Mouse (Mus musculus): ENCODE results near the gene Gc. TPM values are rescaled to one million over a fixed set of nuclear protein-coding genes. Genes with fewer than 3 reads are reported as not detected.

Gc gene
- total RNA-seq (2023) = not detected

DNA sequence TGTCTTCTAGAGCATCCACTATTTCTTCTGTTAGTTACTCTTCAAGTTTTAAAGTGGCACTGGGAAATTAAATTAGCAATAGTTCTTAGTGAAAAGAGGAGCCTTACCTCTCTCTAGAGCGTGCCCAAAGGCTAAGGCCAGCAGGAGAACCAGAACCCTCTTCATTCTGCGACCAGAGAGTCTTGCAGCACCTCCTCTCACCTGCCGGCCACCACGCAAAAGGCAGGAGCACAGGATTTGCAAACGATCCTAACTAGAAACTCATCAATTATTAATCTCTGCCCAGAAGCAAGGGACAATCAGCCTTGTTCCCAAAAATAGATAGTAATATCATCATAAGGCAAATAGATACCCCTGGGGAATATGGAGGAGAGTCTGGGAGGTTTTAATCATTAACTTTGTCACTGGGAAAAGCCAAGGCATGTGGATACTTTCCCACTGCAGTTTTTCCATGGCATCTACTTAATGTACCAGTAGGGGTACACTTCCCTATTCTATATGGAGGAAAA lies at the start of gene Gc:
TSS of gene Gc (minus strand) at position 345 of the 509 bp plus-strand sequence.

Other genes starting within 250 kb of the Gc start
- gene Npffr2, start 69.5 kb upstream of the Gc start, total RNA-seq (2023) = not detected